Mouse (Mus musculus) layer of hippocampus, adult 9-11 months (tissue): Measurements from ENCODE around the gene Shmt1.

ENCODE experiments used
- DNase-seq: peaks from one replicate; pipeline ENCODE4 v3.0.0; 2022

The Shmt1 gene

DNA sequence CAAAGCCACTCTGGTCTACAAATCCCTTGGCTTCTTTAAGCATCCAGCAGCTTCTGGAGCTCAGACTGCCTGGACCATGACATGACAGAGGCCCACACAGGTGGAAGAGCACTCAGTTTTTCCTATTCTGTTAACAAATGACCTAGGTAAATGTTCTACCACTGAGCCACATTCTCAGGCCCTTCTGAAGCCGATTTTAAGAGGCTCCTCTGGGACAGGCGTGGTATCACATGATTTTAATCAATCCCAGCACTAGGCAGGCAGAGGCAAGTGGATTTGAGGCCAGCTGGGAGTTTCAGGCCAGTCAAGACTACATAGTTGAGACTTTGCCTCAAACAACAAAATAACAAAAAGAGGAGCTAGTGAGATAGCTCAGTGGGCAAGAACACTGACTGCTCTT is 21.0 kb downstream of the Shmt1 start:
- no peak for DNase-seq

DNA sequence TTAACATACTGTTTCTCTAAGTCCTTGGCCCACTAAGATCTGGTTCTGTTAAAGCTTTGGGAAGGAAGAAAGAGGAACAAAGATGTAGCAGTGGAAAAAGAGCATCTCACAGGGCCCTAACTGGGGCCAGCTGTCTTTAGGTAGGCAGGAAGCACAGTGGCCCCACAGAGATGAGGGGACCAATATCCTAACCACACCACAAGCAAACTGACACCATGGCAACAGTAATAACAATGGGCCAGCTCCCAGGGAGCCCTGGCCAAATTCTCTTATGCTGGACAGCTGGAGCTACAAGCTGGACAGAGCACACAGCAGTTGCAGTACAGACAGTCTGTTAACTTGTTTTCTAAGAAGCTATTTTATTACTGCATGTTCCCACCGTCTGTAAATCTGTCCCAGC is 23.9 kb downstream of the Shmt1 start:
- peak; percentile 41 for DNase-seq

DNA sequence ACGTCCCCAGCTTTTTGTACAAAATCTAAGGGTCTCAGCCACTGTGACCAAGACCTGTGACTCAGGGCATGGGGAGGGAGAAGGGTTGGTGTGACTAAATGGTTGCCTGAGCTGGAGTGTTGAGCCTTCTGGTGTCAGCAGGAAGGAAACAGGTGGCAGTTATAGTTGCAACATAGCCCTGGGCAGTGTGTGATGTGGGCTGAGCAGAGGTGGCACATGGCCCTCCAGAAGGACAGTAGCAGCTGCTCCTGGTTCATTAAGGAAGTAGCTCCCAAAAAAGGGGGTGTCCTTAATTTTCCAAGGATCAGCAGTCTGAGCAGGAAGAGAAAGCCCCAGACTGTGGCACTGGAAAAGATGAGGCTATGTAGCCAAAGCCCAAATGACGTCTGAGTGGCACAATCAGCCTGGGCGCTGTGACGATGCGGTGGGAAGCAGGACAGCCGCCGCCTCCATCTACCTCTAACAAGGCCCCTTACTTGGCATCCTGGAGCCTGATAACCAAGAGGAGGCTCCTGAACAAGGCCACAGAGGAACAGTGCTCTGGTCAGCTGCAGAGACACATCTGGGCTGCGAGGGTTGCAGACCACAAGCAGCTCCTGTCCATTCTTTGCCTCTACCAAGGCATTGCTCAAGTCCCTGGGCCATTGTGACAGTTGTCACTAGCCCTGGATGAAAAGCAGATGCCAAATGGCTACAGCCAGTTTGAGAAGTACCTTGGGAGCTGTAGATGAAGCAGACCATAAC is 27.2 kb downstream of the Shmt1 start:
- DNase-seq = no peak

DNA sequence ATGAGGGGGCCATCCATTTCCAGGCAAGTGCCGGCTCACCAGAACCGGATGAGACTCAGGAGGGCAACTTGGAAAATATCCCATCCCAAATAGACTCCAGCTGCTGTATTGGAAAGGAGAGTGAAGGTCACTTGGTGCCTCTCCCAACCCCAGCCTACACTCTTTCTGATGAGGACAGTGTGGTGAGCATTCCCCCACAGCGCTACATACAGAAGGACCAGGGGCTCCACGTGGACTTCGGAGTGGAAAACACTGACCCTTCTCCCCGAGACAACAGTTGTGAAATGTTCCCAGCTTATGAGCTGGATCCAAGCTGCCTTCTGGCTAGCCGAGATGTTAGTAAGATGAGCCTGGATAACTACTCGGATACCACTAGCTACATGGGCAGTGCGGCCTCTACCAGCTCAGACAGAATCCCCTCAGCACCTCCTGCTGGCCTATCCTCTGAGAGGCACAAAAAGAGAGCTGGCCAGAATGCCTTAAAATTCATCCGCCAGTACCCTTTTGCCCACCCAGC is 31.8 kb downstream of the Shmt1 start:
- DNase-seq = no peak

DNA sequence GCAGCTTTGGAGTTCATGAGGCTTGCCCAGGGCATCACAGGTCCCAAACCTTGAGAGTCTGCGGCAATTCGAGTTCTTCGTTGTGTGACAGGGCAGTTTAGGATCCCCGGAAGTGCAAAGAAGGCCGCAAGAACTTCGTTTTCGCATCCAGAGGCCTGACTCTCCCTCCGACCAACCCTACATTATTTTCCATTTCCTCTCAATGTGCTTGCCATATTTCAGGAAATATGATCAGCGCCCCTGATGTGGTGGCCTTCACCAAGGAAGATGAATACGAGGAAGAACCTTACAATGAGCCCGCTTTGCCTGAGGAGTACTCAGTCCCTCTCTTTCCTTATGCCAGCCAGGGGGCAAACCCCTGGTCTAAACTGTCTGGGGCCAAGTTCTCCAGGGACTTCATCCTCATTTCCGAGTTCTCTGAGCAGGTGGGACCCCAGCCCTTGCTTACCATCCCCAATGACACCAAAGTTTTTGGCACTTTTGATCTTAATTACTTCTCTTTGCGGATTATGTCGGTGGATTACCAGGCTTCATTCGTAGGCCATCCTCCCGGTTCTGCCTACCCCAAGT is 33.6 kb downstream of the Shmt1 start:
- no peak for DNase-seq

DNA sequence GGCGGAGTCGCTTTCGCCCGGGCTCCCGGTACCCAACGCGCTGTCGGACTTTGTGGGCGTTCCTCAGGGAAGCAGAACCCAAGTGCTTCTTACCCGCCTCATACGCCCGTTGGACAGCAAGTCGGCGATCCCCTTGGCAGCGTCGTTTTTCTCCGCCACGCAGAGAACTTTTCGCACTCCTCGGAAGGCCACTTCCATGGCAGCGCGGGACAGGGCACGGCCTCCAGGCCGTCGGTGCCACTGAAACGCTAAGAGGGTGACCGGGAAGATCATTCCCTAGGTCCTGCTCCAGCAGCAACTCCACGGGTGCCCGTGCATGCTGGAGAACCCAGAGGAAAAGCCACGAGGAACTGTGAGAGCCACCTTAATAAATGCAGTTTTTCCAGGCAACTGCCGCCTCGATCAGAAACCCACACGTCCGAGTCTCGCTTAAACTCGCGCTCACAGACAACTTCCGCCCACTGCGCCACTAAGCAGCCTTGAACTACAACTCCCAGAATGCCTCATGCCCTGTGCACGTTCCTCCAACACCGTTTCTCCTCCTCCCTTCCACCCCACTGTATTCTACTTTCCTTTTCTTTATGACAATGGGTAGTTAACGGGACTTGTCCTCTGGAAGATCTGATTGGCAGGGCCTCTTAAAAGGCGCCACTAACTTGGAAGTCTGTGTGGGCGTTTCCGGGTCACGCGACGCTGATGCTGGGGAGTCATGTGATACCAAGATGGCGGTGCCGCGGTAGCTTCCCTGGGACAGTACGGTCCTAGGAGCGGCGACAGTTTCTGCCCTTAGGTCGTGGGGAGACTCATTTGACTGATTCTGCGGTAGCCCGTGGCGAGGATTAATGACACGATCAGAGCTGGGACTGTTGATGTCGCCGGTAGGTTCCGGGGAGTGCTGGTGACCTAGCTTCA is 34.4 kb downstream of the Shmt1 start, which contains the start of the genes Top3a and Smcr8:
TSS of gene Top3a (minus strand) at position 537 of the 912 bp plus-strand sequence.
TSS of gene Smcr8 (plus strand) at position 696 of the 912 bp plus-strand sequence.
- peak; percentile 92 for DNase-seq

DNA sequence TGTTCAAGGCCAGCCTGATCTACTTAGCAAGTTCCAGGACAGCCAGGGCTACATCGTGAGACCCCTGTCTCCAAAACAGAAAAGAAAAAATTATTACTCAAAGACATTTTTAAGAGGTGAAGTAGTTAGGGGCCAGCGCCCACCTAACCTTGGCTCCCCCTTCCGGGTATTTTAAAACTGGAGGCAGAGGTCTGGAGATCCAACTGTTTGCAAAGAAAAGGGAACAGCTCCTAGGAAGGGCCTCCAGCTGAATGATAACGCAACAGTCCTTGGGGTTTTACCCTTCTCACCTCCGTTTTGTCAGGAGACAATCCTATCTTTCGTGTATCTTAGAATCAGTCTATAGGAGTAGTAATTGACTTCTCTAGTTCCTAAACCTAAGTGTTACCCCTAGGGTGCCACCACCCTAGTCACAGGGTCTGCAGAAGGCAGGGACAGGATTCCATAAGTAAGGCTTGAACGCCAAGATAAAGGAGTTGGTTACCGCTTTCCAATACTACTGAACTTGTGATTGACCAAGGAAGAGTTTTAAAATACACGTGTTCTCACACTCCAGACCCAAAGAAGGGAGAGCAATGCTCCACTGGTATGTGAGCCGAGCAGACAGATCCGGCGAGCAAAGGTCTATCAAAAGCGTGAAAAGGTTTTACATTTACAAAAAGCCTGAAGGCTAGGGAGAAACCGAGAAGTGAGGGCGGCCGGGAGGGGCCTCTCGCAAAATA is 35.2 kb downstream of the Shmt1 start:
- no peak for DNase-seq

DNA sequence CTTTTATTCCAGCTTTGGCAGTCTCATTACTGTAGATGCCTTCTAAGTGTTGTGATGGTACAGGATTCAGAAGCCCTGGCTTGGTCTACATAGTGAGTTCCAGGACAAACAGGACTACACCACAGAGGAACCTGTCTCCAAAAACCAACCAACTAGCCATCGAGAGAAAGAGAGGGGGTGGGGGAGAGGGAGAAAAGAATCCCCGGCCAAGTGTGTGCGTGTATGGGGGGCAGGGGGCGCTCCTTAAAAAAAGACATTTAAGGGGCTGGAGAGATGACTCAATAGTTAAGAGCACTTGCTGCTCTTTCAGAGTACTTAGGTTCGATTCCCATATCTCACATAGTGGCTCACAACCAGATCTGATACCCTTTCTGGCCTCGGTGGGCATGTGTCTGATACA is 35.9 kb downstream of the Shmt1 start:
- DNase-seq = no peak

DNA sequence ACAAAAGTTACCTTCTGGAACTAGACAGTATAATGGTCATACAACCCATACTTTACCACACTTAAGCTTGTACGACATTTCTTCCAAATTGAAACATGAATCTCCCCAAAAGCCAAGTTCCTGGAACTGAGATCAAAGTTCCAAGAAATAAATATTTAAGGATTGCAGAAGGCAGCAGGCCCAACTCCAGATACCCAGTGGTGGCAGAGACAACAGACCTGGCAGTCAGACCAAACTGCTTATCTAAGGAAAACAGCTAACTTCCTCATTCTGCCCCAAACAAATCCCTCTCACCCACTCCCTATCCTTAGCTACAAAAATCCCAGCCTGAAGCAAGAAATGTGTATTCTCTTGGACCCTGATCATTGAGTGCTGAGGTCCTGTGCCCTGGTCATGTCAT is 36.7 kb downstream of the Shmt1 start:
- DNase-seq = no peak

DNA sequence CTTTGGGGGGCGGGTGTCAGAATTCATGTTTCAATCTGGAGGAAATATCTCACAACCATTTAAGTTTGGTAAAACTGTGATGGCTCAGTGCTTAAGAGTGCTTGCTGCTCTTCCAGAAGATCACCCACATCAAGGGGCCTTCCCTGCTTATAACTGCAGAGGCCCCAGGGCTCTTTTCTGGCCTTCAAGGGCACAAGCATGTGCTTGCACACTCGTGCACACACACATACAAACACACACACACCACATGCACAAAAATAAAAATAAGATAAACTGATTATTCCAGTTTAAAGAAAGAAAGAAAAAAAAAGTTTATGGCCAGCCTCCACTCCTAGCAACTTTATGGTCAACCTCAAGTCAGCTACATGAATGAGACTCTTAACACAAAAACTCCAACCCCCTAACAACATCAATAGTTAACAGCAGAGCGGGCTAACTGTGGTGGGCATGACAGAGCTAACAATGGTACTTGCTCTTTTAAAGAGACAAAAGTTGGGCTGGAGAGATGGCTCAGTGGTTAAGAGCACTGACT is 37.3 kb downstream of the Shmt1 start:
- no peak for DNase-seq

DNA sequence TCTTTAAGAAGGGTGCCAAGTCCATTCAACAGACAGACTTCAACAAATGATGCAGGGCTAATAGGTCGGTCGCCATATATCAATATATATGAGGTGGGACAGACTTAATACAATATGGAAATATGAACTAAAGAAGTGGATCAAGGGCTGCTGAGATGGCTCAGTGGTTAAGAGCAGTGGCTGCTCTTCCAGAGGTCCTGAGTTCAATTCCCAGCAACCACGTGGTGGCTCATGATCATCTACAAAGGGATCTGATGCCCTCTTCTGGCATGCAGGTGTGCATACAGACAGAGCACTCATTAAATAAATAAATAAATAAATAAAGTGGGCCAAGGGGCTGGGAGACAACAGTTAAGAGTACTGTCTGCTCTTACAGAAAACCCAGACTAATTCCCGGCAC is 39.4 kb downstream of the Shmt1 start:
- DNase-seq = no peak

DNA sequence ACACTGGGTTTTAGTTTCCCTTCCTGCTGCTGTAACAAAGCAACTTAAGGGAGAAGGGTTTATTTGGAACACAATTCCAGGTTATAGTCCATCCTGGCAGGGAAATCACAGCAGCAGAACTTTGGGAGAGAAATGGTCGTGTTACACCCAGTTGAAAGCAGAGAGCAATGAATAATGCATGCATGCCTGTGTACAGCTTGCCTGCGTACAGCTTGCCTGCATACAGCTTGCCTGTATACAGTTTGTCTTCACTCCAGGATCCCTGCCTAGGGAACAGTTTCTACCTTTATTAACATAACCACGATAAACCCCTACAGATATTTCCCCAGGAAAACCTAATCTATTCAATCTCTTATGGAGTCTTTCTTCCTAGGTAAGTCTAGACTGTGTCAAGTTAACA is 40.7 kb downstream of the Shmt1 start:
- no peak for DNase-seq

DNA sequence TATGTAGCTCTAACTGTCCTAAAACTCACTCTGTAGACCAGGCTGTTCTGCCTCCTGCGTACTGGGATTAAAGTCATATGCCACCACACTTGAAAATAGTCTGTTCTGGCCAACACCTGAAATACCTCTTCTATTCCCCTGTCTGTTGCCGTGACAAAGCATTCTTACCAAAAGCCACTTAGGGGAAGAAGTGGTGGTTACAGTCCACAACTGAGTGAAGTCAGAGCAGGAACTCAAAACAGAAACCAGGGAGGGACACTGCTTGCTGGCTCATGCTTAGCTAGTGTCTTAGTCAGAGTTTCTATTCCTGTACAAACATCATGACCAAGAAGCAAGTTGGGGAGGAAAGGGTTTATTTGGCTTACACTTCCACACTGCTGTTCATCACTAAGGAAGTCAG is 42.2 kb downstream of the Shmt1 start:
- no peak for DNase-seq

DNA sequence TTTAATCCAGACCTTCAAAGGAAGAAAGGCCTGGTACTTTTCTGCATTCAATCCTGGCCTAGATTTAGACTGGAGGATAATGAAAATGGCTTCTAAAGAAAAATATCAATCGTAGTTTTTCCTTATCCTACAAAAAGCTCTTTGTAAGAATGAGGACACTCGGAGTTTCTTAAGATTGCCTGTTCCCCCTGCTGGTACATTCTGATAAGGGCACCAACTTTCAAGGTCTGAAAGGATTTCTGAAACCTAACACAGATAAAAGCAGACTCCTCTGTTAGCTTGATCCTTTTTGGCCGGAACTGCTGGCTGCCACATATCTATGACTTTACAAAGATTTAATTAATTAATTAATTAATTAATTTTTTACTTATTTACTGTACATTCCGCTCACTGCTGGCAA is 44.5 kb downstream of the Shmt1 start:
- no peak for DNase-seq

DNA sequence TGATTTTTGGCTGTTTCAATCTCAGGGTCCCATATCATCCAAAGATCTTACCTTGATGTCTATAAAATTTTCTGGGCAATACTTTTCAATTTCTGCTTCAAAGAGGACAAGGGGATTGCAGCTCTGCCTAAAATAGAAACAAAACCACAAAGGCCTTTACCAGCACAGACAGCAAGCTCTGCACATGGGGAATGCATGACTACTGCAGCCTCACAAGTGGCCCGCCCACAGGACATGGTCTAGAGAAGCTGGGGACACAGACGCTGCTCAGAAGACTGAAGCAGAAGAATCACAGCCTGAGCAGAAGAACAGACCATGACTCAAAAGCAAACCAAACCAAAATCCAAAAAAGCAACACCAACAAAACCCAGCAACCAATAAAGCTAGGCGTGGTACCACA is 49.8 kb downstream of the Shmt1 start:
- peak; percentile 69 for DNase-seq

DNA sequence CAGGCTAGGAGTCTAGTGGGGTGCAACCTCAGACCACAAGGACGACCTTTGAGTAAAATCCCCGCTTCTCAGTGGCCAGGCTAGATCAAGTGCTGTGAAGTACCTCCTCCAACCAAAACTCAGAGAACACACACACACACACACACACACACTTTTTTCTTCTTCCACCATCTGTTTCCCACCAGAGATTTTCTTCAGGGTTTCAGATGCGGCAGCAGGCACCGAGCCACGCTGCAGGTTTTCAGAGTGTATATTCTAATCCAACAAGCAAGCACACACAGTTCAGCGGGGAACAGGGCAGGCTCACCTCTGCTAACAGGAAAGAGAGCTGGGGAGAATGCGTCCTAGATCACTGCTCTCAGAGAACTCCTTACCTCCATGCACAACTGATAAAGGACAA is 55.9 kb downstream of the Shmt1 start:
- DNase-seq = no peak

DNA sequence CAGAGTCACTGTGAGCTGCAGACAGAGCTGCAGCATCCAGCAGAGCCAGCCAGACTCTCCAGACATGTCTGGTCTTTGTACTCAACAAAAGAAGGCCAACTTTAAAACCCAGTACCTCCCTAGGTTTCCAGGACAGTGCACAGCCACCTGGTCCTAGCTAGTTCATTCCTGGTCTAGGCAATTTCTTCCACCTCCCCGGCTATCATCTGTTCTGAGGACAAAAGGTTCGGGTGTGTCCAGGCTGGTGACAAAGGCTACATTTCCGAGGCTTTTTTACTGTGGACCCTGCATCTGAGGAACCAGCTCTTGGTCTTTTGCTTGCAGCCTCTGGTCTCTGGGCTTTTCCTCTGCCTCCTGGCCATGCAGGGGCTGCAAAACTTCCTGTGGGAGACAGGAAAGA is 71.2 kb downstream of the Shmt1 start:
- no peak for DNase-seq
